Mouse (Mus musculus): ENCODE measurements around the gene Smcr8.
"Not testable (repeated sequence)": the region's sequence is repeated elsewhere in the genome, so short reads cannot be mapped to it uniquely, and the experiment has no call there.

Smcr8 gene

GRCm38 (mm10) chr11:60784179-60784922 lies 7.0 kb downstream of the Smcr8 start:
- DNase-seq (ENCODE audit: low spot score), result no peak

- DNase-seq (ENCODE audit: low spot score), result no peak
Measured at GRCm38 (mm10) chr11:60787595-60787994, 10.3 kb downstream of the Smcr8 start.

GRCm38 (mm10) chr11:60790472-60790871 lies 13.1 kb downstream of the Smcr8 start:
- DNase-seq (ENCODE audit: low spot score), result no peak

- DNase-seq (ENCODE audit: low spot score), result no peak
Measured at GRCm38 (mm10) chr11:60796342-60796741, 19.0 kb downstream of the Smcr8 start.

- no peak for DNase-seq (ENCODE audit: low spot score)
Measured at GRCm38 (mm10) chr11:60799977-60800376, 22.7 kb downstream of the Smcr8 start.

- DNase-seq (ENCODE audit: low spot score), result no peak
Measured at GRCm38 (mm10) chr11:60800892-60801291, 23.6 kb downstream of the Smcr8 start.

GRCm38 (mm10) chr11:60808286-60809070 lies 31.2 kb downstream of the Smcr8 start:
- DNase-seq (ENCODE audit: low spot score), result no peak

- no peak for DNase-seq (ENCODE audit: low spot score)
Measured at GRCm38 (mm10) chr11:60809546-60809945, 32.2 kb downstream of the Smcr8 start.

- no peak for DNase-seq (ENCODE audit: low spot score)
Measured at GRCm38 (mm10) chr11:60810046-60810965, 33.0 kb downstream of the Smcr8 start.

- DNase-seq (ENCODE audit: low spot score), result peak; percentile 83
Measured at GRCm38 (mm10) chr11:60811054-60811460, 33.7 kb downstream of the Smcr8 start.

GRCm38 (mm10) chr11:60811618-60812017 lies 34.3 kb downstream of the Smcr8 start, which contains the start of gene Shmt1:
TSS of gene Shmt1 (minus strand) at chr11:60811718.
- not testable (repeated sequence) for DNase-seq (ENCODE audit: low spot score)

- DNase-seq (ENCODE audit: low spot score), result no peak
Measured at GRCm38 (mm10) chr11:60816398-60816797, 39.1 kb downstream of the Smcr8 start.

- DNase-seq (ENCODE audit: low spot score), result no peak
Measured at GRCm38 (mm10) chr11:60823771-60824170, 46.4 kb downstream of the Smcr8 start.

- DNase-seq (ENCODE audit: low spot score), result no peak
Measured at GRCm38 (mm10) chr11:60825191-60825590, 47.9 kb downstream of the Smcr8 start.

- DNase-seq (ENCODE audit: low spot score), result no peak
Measured at GRCm38 (mm10) chr11:60826700-60827099, 49.4 kb downstream of the Smcr8 start.

GRCm38 (mm10) chr11:60827241-60827945 lies 50.1 kb downstream of the Smcr8 start:
- no peak for DNase-seq (ENCODE audit: low spot score)

GRCm38 (mm10) chr11:60828903-60829302 lies 51.6 kb downstream of the Smcr8 start:
- DNase-seq (ENCODE audit: low spot score), result no peak

- peak; percentile 93 for DNase-seq (ENCODE audit: low spot score)
Measured at GRCm38 (mm10) chr11:60830433-60831052, 53.2 kb downstream of the Smcr8 start, which contains the start of gene Dhrs7b. TSS of gene Dhrs7b (plus strand) at chr11:60830631.

GRCm38 (mm10) chr11:60836897-60837296 lies 59.6 kb downstream of the Smcr8 start:
- no peak for DNase-seq (ENCODE audit: low spot score)
